ENCODE assay signal across 8 mouse cellular contexts in the genomic region with DNA sequence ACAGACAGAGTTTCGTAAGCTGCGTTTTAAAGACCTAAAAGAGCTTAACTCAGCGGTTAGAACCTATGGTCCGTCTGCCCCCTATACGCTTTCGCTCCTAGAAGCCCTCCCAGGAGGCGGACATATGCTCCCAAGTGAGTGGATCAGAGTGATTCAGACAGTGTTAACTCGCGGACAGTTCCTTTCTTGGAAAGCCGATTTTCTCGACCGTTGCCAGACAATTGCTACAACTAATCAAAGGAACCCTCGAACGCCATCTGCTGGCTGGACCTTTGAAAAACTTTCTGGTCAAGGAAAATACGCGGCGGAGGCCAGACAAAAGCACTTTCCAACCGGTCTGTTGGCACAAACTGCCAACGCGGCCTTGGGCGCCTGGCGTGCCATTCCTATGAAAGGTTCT. TPM values are rescaled to one million over a fixed set of nuclear protein-coding genes. Genes with fewer than 3 reads are reported as not detected.
A peak's percentile ranks its signal among the peaks of the same experiment; 100 is the strongest.
DNase-seq lines count a peak whose midpoint lies in the region; ATAC-seq and TF ChIP-seq lines count a peak whose summit lies in the region.

No protein-coding gene starts in this region.

- WGBS in cerebellum, adult 2 months, result under 1% methylated on average over 22 of the region's 22 CpGs
- WGBS in forebrain, embryonic 16.5 days, result under 1% methylated on average over 22 of the region's 22 CpGs
- 2% methylated on average over 22 of the region's 22 CpGs for WGBS in liver, postnatal 0 days (ENCODE audit: insufficient replicate concordance)
- under 1% methylated on average over 22 of the region's 22 CpGs for WGBS in neural tube, embryonic 13.5 days

- ATAC-seq in forebrain, embryonic 16.5 days, result peak; percentile 80
- peak; percentile 74 for ATAC-seq in liver, postnatal 0 days
- peak; percentile 85 for ATAC-seq in neural tube, embryonic 13.5 days (ENCODE audit: low read depth)

- peaks cover 9 to 10% of the 10 kb centered on the region in 2 experiments for H3K4me1 ChIP-seq in MEL (ENCODE audit: control insufficient read depth in 1 of 2, insufficient read depth in 2 of 2, low read length in 2 of 2)
- no peaks in the 10 kb centered on the region for H3K4me1 ChIP-seq in cerebellum, adult 2 months (ENCODE audit: control insufficient read depth, insufficient read depth, low read length)
- peaks cover 13% of the 10 kb centered on the region for H3K4me1 ChIP-seq in forebrain, embryonic 16.5 days (replicated peaks; ENCODE audit: control insufficient read depth, insufficient read depth, low read length)
- peaks cover 10% of the 10 kb centered on the region; the same call in 1 of the 2 replicates for H3K4me1 ChIP-seq in liver, postnatal 0 days (ENCODE audit: insufficient read depth)
- H3K4me1 ChIP-seq in neural tube, embryonic 13.5 days (replicated peaks), result peaks cover 19% of the 10 kb centered on the region

- H3K27ac ChIP-seq in MEL (ENCODE audit: control insufficient read depth, low read depth, low read length), result peak overlapping the region; percentile 94
- no peak overlapping the region for H3K27ac ChIP-seq in cerebellum, adult 2 months (ENCODE audit: insufficient read depth, low read length)
- H3K27ac ChIP-seq in forebrain, embryonic 16.5 days (ENCODE audit: low read length), result peak overlapping the region; percentile 94
- peak overlapping the region; percentile 91 for H3K27ac ChIP-seq in liver, postnatal 0 days (ENCODE audit: low read depth)
- H3K27ac ChIP-seq in neural tube, embryonic 13.5 days (replicated peaks), result peak overlapping the region; percentile 82

- TF ChIP-seq RAD21 in MEL (IDR thresholded peaks at IDR 0.05; ENCODE audit: low read depth, low read length), result peak; percentile 60

- H3K4me3 ChIP-seq in MEL (ENCODE audit: control insufficient read depth in 1 of 2, insufficient read depth in 1 of 2, low read depth in 2 of 2, low read length in 2 of 2), result peak overlapping the region; percentile 71 to 75
- peak overlapping the region; percentile 60 for H3K4me3 ChIP-seq in cerebellum, adult 2 months (replicated peaks; ENCODE audit: insufficient read depth, low read depth, low read length)
- H3K4me3 ChIP-seq in forebrain, embryonic 16.5 days (replicated peaks; ENCODE audit: low read length), result peak overlapping the region; percentile 47
- H3K4me3 ChIP-seq in liver, postnatal 0 days (ENCODE audit: low read depth, low read length), result peak overlapping the region; percentile 55
- H3K4me3 ChIP-seq in neural tube, embryonic 13.5 days, result peak overlapping the region; percentile 47

- H3K36me3 ChIP-seq in MEL (ENCODE audit: control insufficient read depth in 1 of 2, insufficient read depth in 2 of 2, low read length in 2 of 2), result peaks cover 0 to 2% of the 10 kb centered on the region in 2 experiments; a peak in 1 of 4 replicates
- no peaks in the 10 kb centered on the region for H3K36me3 ChIP-seq in forebrain, embryonic 16.5 days (ENCODE audit: control insufficient read depth, insufficient read depth)
- H3K36me3 ChIP-seq in liver, postnatal 0 days (replicated peaks; ENCODE audit: insufficient read depth, low read length), result no peaks in the 10 kb centered on the region
- no peaks in the 10 kb centered on the region for H3K36me3 ChIP-seq in neural tube, embryonic 13.5 days

- peak in 1 of 2 experiments; percentile 0; a peak in 1 of 4 replicates for TF ChIP-seq POLR2A in MEL (IDR thresholded peaks at IDR 0.05; ENCODE audit: control insufficient read depth in 1 of 2, insufficient read depth in 1 of 2, low read depth in 1 of 2, low read length in 2 of 2, poor library complexity in 1 of 2)
- no peak for TF ChIP-seq POLR2A in cerebellum, adult 2 months (IDR thresholded peaks at IDR 0.05; ENCODE audit: borderline replicate concordance, insufficient read depth, low read length)

- no peaks in the 10 kb centered on the region for H3K27me3 ChIP-seq in MEL (ENCODE audit: control insufficient read depth in 1 of 2, insufficient read depth in 2 of 2, low read length in 2 of 2)
- H3K27me3 ChIP-seq in cerebellum, adult 2 months (ENCODE audit: control insufficient read depth, insufficient read depth, low read length), result no peaks in the 10 kb centered on the region
- H3K27me3 ChIP-seq in forebrain, embryonic 16.5 days (replicated peaks; ENCODE audit: control insufficient read depth, insufficient read depth, low read length), result no peaks in the 10 kb centered on the region
- no peaks in the 10 kb centered on the region for H3K27me3 ChIP-seq in liver, postnatal 0 days (ENCODE audit: insufficient read depth, low read length)
- H3K27me3 ChIP-seq in neural tube, embryonic 13.5 days, result peaks cover 4% of the 10 kb centered on the region; the same call in 1 of the 2 replicates

- peak; percentile 90 for DNase-seq in MEL (ENCODE audit: low read depth, low spot score)
- peak; percentile 86 to 90 for DNase-seq in cerebellum, adult 2 months
- DNase-seq in heart, postnatal 25 days (ENCODE audit: low spot score), result peak; percentile 66
- DNase-seq in layer of hippocampus, adult 11-12 months (ENCODE audit: low spot score), result peak; percentile 91
- peak; percentile 89 for DNase-seq in liver, postnatal 0 days
- peak; percentile 96 for DNase-seq in testis, postnatal 10 days (ENCODE audit: low spot score)

- peak overlapping the region; percentile 93 for H3K4me2 ChIP-seq in forebrain, embryonic 16.5 days (ENCODE audit: low read length)
- peak overlapping the region; percentile 96 for H3K4me2 ChIP-seq in liver, postnatal 0 days (ENCODE audit: low read depth, low read length)
- H3K4me2 ChIP-seq in neural tube, embryonic 13.5 days, result peak overlapping the region; percentile 96

- H3K79me2 ChIP-seq in MEL (ENCODE audit: control insufficient read depth, insufficient read depth, low read length, poor library complexity), result no peaks in the 10 kb centered on the region; the same call in 1 of the 2 replicates

- H3K9ac ChIP-seq in MEL (ENCODE audit: control insufficient read depth, low read depth, low read length, poor library complexity, severe bottlenecking), result peak overlapping the region; percentile 82
- H3K9ac ChIP-seq in forebrain, embryonic 16.5 days (replicated peaks; ENCODE audit: low read depth, low read length), result peak overlapping the region; percentile 68
- peak overlapping the region; percentile 61 for H3K9ac ChIP-seq in liver, postnatal 0 days (replicated peaks)
- H3K9ac ChIP-seq in neural tube, embryonic 13.5 days, result peak overlapping the region; percentile 70

- TF ChIP-seq EP300 in MEL (IDR thresholded peaks at IDR 0.05; ENCODE audit: low read depth in 1 of 2, low read length in 2 of 2), result 0 out of 4 replicates have a peak, but pooled peaks of 1 of the 2 experiments have one; percentile 37
- TF ChIP-seq EP300 in liver, postnatal 0 days (IDR thresholded peaks at IDR 0.05; ENCODE audit: low read depth), result 0 out of 2 replicates have a peak, but pooled peaks have one; percentile 19

- intact Hi-C loops in heart, postnatal 25 days (cut with DNase I), result no loop called here

- no peaks in the 10 kb centered on the region for H3K9me3 ChIP-seq in MEL (replicated peaks; ENCODE audit: insufficient read depth, low read length)
- no peaks in the 10 kb centered on the region for H3K9me3 ChIP-seq in forebrain, embryonic 16.5 days (ENCODE audit: control insufficient read depth, low read length)
- no peaks in the 10 kb centered on the region for H3K9me3 ChIP-seq in liver, postnatal 0 days (ENCODE audit: low read length)
- H3K9me3 ChIP-seq in neural tube, embryonic 13.5 days, result no peaks in the 10 kb centered on the region

- TF ChIP-seq CTCF in MEL (IDR thresholded peaks at IDR 0.05 in 2 of 3, conservative IDR thresholded peaks at IDR 0.05 in 1 of 3; ENCODE audit: control insufficient read depth in 1 of 3, insufficient read depth in 1 of 3, low read depth in 2 of 3, low read length in 3 of 3, poor library complexity in 1 of 3, severe bottlenecking in 1 of 3), result peak; percentile 54 to 80 (median 60)
- TF ChIP-seq CTCF in cerebellum, adult 2 months (IDR thresholded peaks at IDR 0.05; ENCODE audit: borderline replicate concordance, insufficient read depth, low read depth, low read length), result peak; percentile 56; the same call in 1 of the 2 replicates
- TF ChIP-seq CTCF in liver, postnatal 0 days (IDR thresholded peaks at IDR 0.05; ENCODE audit: low read depth), result peak; percentile 81

TF ChIP-seq in MEL, 35 proteins besides CTCF, POLR2A, EP300 and RAD21:
- TF ChIP-seq GATA1 (IDR thresholded peaks at IDR 0.05; ENCODE audit: low read depth, low read length), result 0 out of 2 replicates have a peak, but pooled peaks have one; percentile 10
- no peak; the same call in none of the 2 replicates for TF ChIP-seq SIN3A (IDR thresholded peaks at IDR 0.05; ENCODE audit: low read length)
- 0 out of 2 replicates have a peak, but pooled peaks have one; percentile 13 for TF ChIP-seq MAZ (IDR thresholded peaks at IDR 0.05; ENCODE audit: low read depth, low read length)
- TF ChIP-seq ZC3H11A (IDR thresholded peaks at IDR 0.05; ENCODE audit: low read depth, low read length), result peak; percentile 41; the same call in 1 of the 2 replicates
- peak; percentile 9; the same call in 1 of the 2 replicates for TF ChIP-seq TCF12 (IDR thresholded peaks at IDR 0.05; ENCODE audit: low read depth, low read length)
- TF ChIP-seq SMC3 (IDR thresholded peaks at IDR 0.05; ENCODE audit: low read depth, low read length), result peak; percentile 68

RNA-seq across cellular contexts. Expression of gene Gm14226, which starts 1.6 kb away (rescaled TPM):
- 0.08 and 0.13 TPM in 2 replicates for total RNA-seq in MEL (2012; rRNA removed)
- under 1 TPM in 1 of 2 experiments, not detected in 1; 0.07 TPM for polyA plus RNA-seq in MEL (2012; ENCODE audit: insufficient read depth in 1 of 2, insufficient read length in 2 of 2, low read depth in 1 of 2, low replicate concordance in 2 of 2, missing spikeins in 1 of 2)
- polyA plus RNA-seq in cerebellum, adult 2 months (2012; rRNA removed), result 0.03 TPM in 1 of 2 replicates, not detected in the other
- 0.07 and 0.10 TPM in 2 replicates for polyA plus RNA-seq in forebrain, embryonic 16.5 days (2015; fragmentation: Nextera tagmentation; extraction: Ambion mirVana)
- under 1 TPM; 0.13 to 0.17 TPM for total RNA-seq in heart, postnatal 25 days (2021)
- polyA plus RNA-seq in liver, postnatal 0 days (2015; fragmentation: Nextera tagmentation; extraction: Ambion mirVana), result 0.78 and 1.0 TPM in 2 replicates
- 0.29 and 0.36 TPM in 2 replicates for polyA plus RNA-seq in neural tube, embryonic 13.5 days (2015; fragmentation: Nextera tagmentation; extraction: Ambion mirVana)

RNA-seq across cellular contexts. Expression of gene Ahcy, which starts 54.6 kb away (rescaled TPM):
- total RNA-seq in MEL (2012; rRNA removed), result 255 and 325 TPM in 2 replicates
- polyA plus RNA-seq in MEL (2012; ENCODE audit: insufficient read depth in 1 of 2, insufficient read length in 2 of 2, low read depth in 1 of 2, low replicate concordance in 2 of 2, missing spikeins in 1 of 2), result 1,000 to 10,000 TPM in 1 of 2 experiments, 100 to 1,000 TPM in 1; 364 to 5,082 TPM
- polyA plus RNA-seq in cerebellum, adult 2 months (2012; rRNA removed), result 40.4 and 41.1 TPM in 2 replicates
- 45.1 and 47.6 TPM in 2 replicates for polyA plus RNA-seq in forebrain, embryonic 16.5 days (2015; fragmentation: Nextera tagmentation; extraction: Ambion mirVana)
- total RNA-seq in heart, postnatal 25 days (2021), result 10 to 100 TPM; 10.9 to 11.3 TPM
- 224 and 247 TPM in 2 replicates for polyA plus RNA-seq in liver, postnatal 0 days (2015; fragmentation: Nextera tagmentation; extraction: Ambion mirVana)
- polyA plus RNA-seq in neural tube, embryonic 13.5 days (2015; fragmentation: Nextera tagmentation; extraction: Ambion mirVana), result 31.6 and 35.5 TPM in 2 replicates
